Mouse (Mus musculus) B cell, adult 62 days (primary cell): Measurements from ENCODE around the gene 2210407C18Rik. TPM values are rescaled to one million over a fixed set of nuclear protein-coding genes. Genes with fewer than 3 reads are reported as not detected.

Source experiments
- total RNA-seq: library from RNA; stranded (reverse); gene quantifications from 4 replicates; pipeline ENCODE4 v1.2.4, GENCODE M21; 2023

2210407C18Rik gene
- total RNA-seq = not detected in 4 replicates

DNA sequence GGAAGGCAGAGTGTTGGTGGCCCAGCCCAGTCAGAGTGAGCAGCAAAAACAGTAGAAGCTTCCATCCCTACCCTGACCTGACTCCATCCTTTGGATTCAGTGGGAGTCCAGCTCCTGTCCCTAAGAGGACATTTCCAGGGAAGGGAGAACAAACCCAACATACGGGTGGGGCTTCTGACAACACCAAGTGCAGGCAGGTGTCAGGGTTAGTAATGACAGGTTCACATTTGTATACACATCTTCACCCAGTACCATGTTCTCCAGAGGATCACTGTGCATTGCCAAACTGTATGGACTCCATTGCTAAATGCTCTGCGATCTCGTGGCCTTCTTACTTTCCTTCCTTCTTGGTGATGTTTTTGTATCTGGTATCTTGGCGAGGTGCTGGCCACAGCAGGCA, at the start of gene 2210407C18Rik:
2210407C18Rik (minus strand) TSS at position 101 of the 400 bp plus-strand sequence.

DNA sequence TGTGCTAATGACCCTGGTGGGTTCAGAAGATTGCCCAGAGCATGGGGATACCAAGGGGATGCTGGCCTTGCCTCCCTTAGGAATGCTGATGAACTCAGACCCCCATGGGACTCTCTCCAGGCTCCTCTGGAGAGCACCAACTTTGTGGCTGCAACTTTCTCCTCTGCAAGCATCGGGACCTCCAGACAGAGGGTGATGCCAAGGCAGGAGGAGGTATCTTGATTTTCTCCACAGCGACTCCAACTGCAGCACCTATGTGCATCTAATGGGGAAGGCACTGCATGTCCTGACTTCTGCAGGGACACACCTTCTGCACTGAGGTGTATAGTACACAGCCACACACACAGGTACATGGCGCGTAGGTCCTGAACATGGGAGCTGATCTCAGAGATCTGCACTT, 42.7 kb upstream of the 2210407C18Rik start, which contains the start of gene Olfr322:
Olfr322 (plus strand) TSS at position 187 of the 400 bp plus-strand sequence.

DNA sequence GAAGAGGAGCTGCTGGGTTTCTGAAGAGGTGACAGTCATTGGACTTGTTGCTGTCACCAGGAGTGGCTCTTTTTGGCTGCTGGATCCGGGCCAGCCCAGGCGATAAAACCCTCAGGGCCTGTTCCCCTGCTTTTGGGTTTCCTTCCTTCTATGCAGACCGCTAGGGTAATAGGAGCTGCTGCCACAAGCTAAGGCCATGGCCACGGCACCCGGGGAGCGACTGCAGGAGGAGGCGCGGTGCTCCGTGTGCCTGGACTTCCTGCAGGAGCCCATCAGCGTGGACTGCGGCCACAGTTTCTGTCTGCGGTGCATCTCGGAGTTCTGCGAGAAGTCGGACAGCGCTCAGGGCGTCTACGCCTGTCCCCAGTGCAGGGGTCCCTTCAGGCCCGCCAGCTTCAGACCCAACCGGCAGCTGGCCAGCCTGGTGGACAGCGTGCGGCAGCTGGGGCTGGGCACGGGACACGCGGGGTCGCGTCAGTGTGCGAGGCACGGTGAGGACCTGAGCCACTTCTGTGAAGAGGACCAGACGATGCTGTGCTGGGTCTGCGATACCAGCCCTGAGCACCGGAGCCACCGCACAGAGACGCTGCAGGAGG, 24.5 kb upstream of the 2210407C18Rik start, which contains the start of gene Trim58:
Trim58 (plus strand) TSS at position 194 of the 596 bp plus-strand sequence.

DNA sequence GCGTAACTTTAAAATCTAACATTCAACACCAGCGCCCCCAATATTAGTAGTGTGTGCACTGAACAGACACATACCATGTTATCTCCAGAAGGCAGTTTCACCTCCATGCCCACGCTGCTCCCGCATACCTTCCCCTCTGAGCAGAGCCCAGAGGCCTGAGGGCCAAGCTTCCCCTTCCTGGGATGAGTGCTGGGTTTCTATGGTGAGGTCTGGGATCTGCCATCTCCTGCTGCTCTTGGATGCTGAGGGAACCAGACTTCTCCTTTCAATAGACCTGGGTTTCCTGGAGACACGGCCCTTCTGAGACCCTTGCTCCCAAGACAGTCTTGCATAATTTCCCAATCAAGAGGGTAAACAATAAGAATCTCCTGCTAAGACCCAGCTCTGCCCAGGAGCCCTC, 14.5 kb upstream of the 2210407C18Rik start, which contains the start of gene Olfr323:
Olfr323 (minus strand) TSS at position 101 of the 400 bp plus-strand sequence.

DNA sequence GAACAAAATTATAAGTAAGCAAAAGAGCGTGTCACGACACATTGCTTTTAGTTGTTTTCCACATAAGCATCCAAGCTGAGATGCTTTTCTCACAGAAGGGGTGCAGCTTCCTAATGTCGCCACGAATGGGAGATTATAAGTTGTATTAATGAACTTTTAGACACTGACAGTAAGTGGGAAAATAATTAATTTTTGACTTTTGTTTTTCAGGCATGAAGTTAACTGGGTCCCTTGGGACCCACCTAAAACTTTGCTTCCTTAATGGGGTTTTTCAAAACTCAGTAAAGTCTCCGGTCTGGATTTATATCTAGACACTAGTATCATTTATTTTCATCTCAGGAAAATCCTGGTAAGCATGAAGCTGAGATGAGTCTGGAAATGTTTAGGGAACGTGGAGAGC, 21.1 kb downstream of the 2210407C18Rik start, which contains the start of gene Olfr324:
Olfr324 (plus strand) TSS at position 301 of the 400 bp plus-strand sequence.

DNA sequence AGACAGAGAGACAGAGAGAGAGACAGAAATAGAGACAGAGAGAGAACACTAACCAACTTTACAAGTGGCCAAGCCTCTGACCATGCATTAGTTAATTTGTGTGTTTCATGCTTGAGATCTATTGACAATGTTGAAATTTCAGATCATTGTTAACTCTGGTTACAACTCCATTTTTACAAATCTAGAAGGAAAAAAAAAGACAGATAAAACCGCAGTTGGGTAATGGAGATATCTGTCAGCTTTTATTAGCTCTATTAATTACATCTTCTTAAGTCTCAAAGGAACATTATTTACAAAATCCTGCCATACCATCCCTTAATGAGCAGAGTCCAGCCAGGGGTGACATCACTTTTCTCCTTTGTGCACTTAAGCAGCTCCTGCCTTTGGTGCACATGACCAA, 38.4 kb downstream of the 2210407C18Rik start, which contains the start of gene Olfr325:
Olfr325 (plus strand) TSS at position 301 of the 400 bp plus-strand sequence.

DNA sequence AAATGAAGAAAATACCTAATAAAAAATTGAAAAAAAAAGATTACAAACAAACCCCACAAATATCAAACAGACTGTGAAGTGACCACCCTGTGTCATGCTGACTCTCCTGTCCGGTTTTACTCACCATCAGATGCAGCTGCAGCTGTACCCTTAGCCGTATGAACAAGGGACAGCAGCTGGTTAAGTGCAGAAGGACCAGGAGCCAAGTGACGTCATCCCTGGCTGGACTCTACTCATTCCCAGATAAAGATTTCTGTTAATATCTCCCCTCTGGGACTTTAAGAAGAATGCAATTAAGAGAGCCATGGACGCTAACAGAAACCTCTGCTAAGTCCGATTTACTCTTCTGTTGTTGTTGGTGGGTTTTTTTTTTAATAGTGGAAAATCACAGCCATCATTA, 45.5 kb downstream of the 2210407C18Rik start, which contains the start of gene Olfr224:
Olfr224 (minus strand) TSS at position 149 of the 400 bp plus-strand sequence.

Other genes with a start within 250 kb of the 2210407C18Rik start
- gene Lypd8, start 237.0 kb downstream of the 2210407C18Rik start, total RNA-seq = not detected in 4 replicates
- gene 1810065E05Rik, start 195.0 kb downstream of the 2210407C18Rik start, total RNA-seq = not detected in 4 replicates
- not detected in 4 replicates for gene Gm12253, start 183.5 kb downstream of the 2210407C18Rik start, total RNA-seq
- not detected in 4 replicates for gene Lypd9, start 163.2 kb downstream of the 2210407C18Rik start, total RNA-seq
- gene Olfr30, start 153.8 kb downstream of the 2210407C18Rik start, total RNA-seq = not detected in 4 replicates
- gene Olfr332, start 123.5 kb downstream of the 2210407C18Rik start, total RNA-seq = not detected in 4 replicates
- not detected in 4 replicates for gene Olfr331, start 113.5 kb downstream of the 2210407C18Rik start, total RNA-seq
- gene Olfr330, start 81.2 kb downstream of the 2210407C18Rik start, total RNA-seq = not detected in 4 replicates
- gene Olfr329-ps, start 69.7 kb downstream of the 2210407C18Rik start, total RNA-seq = not detected in 4 replicates
- gene Olfr328, start 60.4 kb downstream of the 2210407C18Rik start, total RNA-seq = 0.18 to 0.48 TPM (median 0.25 TPM) in 4 replicates
- gene Olfr224, start 45.5 kb downstream of the 2210407C18Rik start, total RNA-seq = not detected in 4 replicates
- not detected in 4 replicates for gene Olfr325, start 38.3 kb downstream of the 2210407C18Rik start, total RNA-seq
- not detected in 4 replicates for gene Olfr324, start 21.0 kb downstream of the 2210407C18Rik start, total RNA-seq
- gene Olfr323, start 14.4 kb upstream of the 2210407C18Rik start, total RNA-seq = not detected in 4 replicates
- not detected in 4 replicates for gene Trim58, start 24.4 kb upstream of the 2210407C18Rik start, total RNA-seq
- not detected in 4 replicates for gene Olfr322, start 42.7 kb upstream of the 2210407C18Rik start, total RNA-seq
- not detected in 4 replicates for gene Olfr320, start 65.0 kb upstream of the 2210407C18Rik start, total RNA-seq
- gene Olfr319, start 83.1 kb upstream of the 2210407C18Rik start, total RNA-seq = not detected in 4 replicates
- 0.41 to 1.1 TPM (median 0.60 TPM) in 4 replicates for gene Olfr318, start 107.9 kb upstream of the 2210407C18Rik start, total RNA-seq
- gene Olfr317, start 123.1 kb upstream of the 2210407C18Rik start, total RNA-seq = not detected in 4 replicates
- not detected in 4 replicates for gene Olfr316, start 136.7 kb upstream of the 2210407C18Rik start, total RNA-seq
- not detected in 4 replicates for gene Olfr315, start 157.1 kb upstream of the 2210407C18Rik start, total RNA-seq
- 0.20 TPM in 1 of 4 replicates, not detected in the others for gene Olfr314, start 166.9 kb upstream of the 2210407C18Rik start, total RNA-seq
- not detected in 4 replicates for gene Fam183b, start 185.9 kb upstream of the 2210407C18Rik start, total RNA-seq
- not detected in 4 replicates for gene Olfr313, start 198.9 kb upstream of the 2210407C18Rik start, total RNA-seq
- gene Olfr312, start 213.2 kb upstream of the 2210407C18Rik start, total RNA-seq = not detected in 4 replicates
- not detected in 4 replicates for gene Olfr311, start 223.2 kb upstream of the 2210407C18Rik start, total RNA-seq
- gene Gm12258, start 231.1 kb upstream of the 2210407C18Rik start, total RNA-seq = 4.1 to 8.8 TPM (median 5.6 TPM) in 4 replicates